Mouse (Mus musculus) lung, adult 18-20 months (tissue): ENCODE measurements around the gene Psma1.
A peak's percentile ranks its signal among the peaks of the same experiment; 100 is the strongest.

Experiments used
- DNase-seq, 2 experiments: peaks; one replicate each; pipeline ENCODE4 v3.0.0; 2022; ENCODE audit warnings: mixed read lengths in 2 of 2

The Psma1 gene

GRCm38 (mm10) chr7:114275372-114276004 is 430 bp downstream of the Psma1 start:
- DNase-seq = no peak

GRCm38 (mm10) chr7:114268446-114268845 is 7.5 kb downstream of the Psma1 start:
- DNase-seq = no peak

- peak; percentile 94 to 96 for DNase-seq
Measured at GRCm38 (mm10) chr7:114253885-114254833, 21.8 kb downstream of the Psma1 start, which contains the start of gene Copb1. Gene Copb1 (minus strand): TSS chr7:114254711.

GRCm38 (mm10) chr7:114251684-114252083 is 24.2 kb downstream of the Psma1 start:
- no peak for DNase-seq

- DNase-seq = no peak
Measured at GRCm38 (mm10) chr7:114233980-114234379, 41.9 kb downstream of the Psma1 start.

GRCm38 (mm10) chr7:114232982-114233381 is 42.9 kb downstream of the Psma1 start:
- DNase-seq = no peak

- no peak for DNase-seq
Measured at GRCm38 (mm10) chr7:114231857-114232256, 44.1 kb downstream of the Psma1 start.

GRCm38 (mm10) chr7:114226521-114226920 is 49.4 kb downstream of the Psma1 start:
- peak in 1 of 2 experiments; percentile 27 for DNase-seq

- no peak for DNase-seq
Measured at GRCm38 (mm10) chr7:114220433-114220832, 55.5 kb downstream of the Psma1 start.

- no peak for DNase-seq
Measured at GRCm38 (mm10) chr7:114216908-114217307, 59.0 kb downstream of the Psma1 start.
